In genomic region chr2:60552177-60552901, GRCm38 (mm10) we compare ENCODE assay signal across 8 mouse cellular contexts. TPM values are rescaled to one million over a fixed set of nuclear protein-coding genes. Genes with fewer than 3 reads are reported as not detected.
DNase-seq lines count a peak whose midpoint lies in the region; ATAC-seq lines count a peak whose summit lies in the region.

No protein-coding gene starts in this region.

- H3K27ac ChIP-seq in neural tube, embryonic 11.5 days (ENCODE audit: low read depth, low read length), result no peak overlapping the region
- no peak overlapping the region for H3K27ac ChIP-seq in liver, embryonic 11.5 days (ENCODE audit: low read depth, low read length)
- no peak overlapping the region for H3K27ac ChIP-seq in stomach, embryonic 15.5 days

- H3K9me3 ChIP-seq in neural tube, embryonic 11.5 days (ENCODE audit: control insufficient read depth, low read length), result no peaks in the 10 kb centered on the region
- H3K9me3 ChIP-seq in liver, embryonic 11.5 days (ENCODE audit: control insufficient read depth, low read length), result no peaks in the 10 kb centered on the region
- H3K9me3 ChIP-seq in stomach, embryonic 15.5 days, result no peaks in the 10 kb centered on the region

- H3K36me3 ChIP-seq in neural tube, embryonic 11.5 days (ENCODE audit: control insufficient read depth, insufficient read depth, low read length), result no peaks in the 10 kb centered on the region
- no peaks in the 10 kb centered on the region for H3K36me3 ChIP-seq in liver, embryonic 11.5 days (ENCODE audit: control insufficient read depth, insufficient read depth, low read length)
- H3K36me3 ChIP-seq in stomach, embryonic 15.5 days, result no peaks in the 10 kb centered on the region

- peak overlapping the region; percentile 84 for H3K4me2 ChIP-seq in neural tube, embryonic 11.5 days (ENCODE audit: low read depth)
- H3K4me2 ChIP-seq in liver, embryonic 11.5 days, result peak overlapping the region; percentile 86
- H3K4me2 ChIP-seq in stomach, embryonic 15.5 days, result peak overlapping the region; percentile 91

- ATAC-seq in neural tube, embryonic 11.5 days (ENCODE audit: insufficient read depth, low FRiP score, low TSS enrichment), result no peak
- no peak for ATAC-seq in liver, embryonic 11.5 days (replicated peaks; ENCODE audit: low FRiP score)
- no peak for ATAC-seq in stomach, embryonic 15.5 days (ENCODE audit: insufficient read depth, low FRiP score, low read depth)

- H3K9ac ChIP-seq in neural tube, embryonic 11.5 days (ENCODE audit: low read length), result no peak overlapping the region
- 0 out of 2 replicates have a peak overlapping the region, but pooled peaks have one; percentile 18 for H3K9ac ChIP-seq in liver, embryonic 11.5 days (ENCODE audit: low read depth, low read length)
- H3K9ac ChIP-seq in stomach, embryonic 15.5 days, result no peak overlapping the region

- 0 out of 2 replicates have a peak, but pooled peaks cover 2% of the 10 kb centered on the region for H3K27me3 ChIP-seq in neural tube, embryonic 11.5 days (ENCODE audit: control insufficient read depth, insufficient read depth, low read length)
- H3K27me3 ChIP-seq in liver, embryonic 11.5 days (replicated peaks; ENCODE audit: control insufficient read depth, insufficient read depth, low read length), result no peaks in the 10 kb centered on the region; the same call in 1 of the 2 replicates
- no peaks in the 10 kb centered on the region for H3K27me3 ChIP-seq in stomach, embryonic 15.5 days (replicated peaks)

- peak; percentile 21 to 27 for DNase-seq in cerebellum, postnatal 14 days
- DNase-seq in cerebellum, adult 9-10 months, result no peak
- no peak for DNase-seq in neural tube, embryonic 11.5 days (ENCODE audit: low spot score)
- no peak for DNase-seq in neural tube, embryonic 10.5 days (ENCODE audit: extremely low spot score, low spot score)
- no peak for DNase-seq in liver, embryonic 11.5 days (ENCODE audit: low spot score)
- no peak for DNase-seq in layer of hippocampus, adult 18-20 months (ENCODE audit: low spot score in 2 of 2)
- DNase-seq in adrenal gland, adult 8-10 months, result no peak

- peaks cover 8% of the 10 kb centered on the region; the same call in 1 of the 2 replicates for H3K4me1 ChIP-seq in neural tube, embryonic 11.5 days (ENCODE audit: control insufficient read depth, insufficient read depth, low read length)
- peaks cover 5% of the 10 kb centered on the region for H3K4me1 ChIP-seq in liver, embryonic 11.5 days (replicated peaks; ENCODE audit: control insufficient read depth, insufficient read depth, low read length)
- peaks cover 10% of the 10 kb centered on the region; the same call in 1 of the 2 replicates for H3K4me1 ChIP-seq in stomach, embryonic 15.5 days

- H3K4me3 ChIP-seq in neural tube, embryonic 11.5 days (ENCODE audit: low read depth, low read length), result peak overlapping the region; percentile 42; the same call in 1 of the 2 replicates
- peak overlapping the region; percentile 43 for H3K4me3 ChIP-seq in liver, embryonic 11.5 days (ENCODE audit: low read depth, low read length)
- H3K4me3 ChIP-seq in stomach, embryonic 15.5 days (replicated peaks), result peak overlapping the region; percentile 47

- 26% methylated on average over 21 of the region's 21 CpGs for WGBS in neural tube, embryonic 11.5 days
- 42% methylated on average over 21 of the region's 21 CpGs for WGBS in liver, embryonic 11.5 days
- 40% methylated on average over 21 of the region's 21 CpGs for WGBS in stomach, embryonic 15.5 days

RNA-seq across cellular contexts. Expression of gene Pla2r1, which starts 0.8 kb away (rescaled TPM):
- 0.87 and 1.0 TPM in 2 replicates for polyA plus RNA-seq in neural tube, embryonic 11.5 days (2014; fragmentation: Nextera tagmentation; extraction: Ambion mirVana)
- polyA plus RNA-seq in liver, embryonic 11.5 days (2014; fragmentation: Nextera tagmentation; extraction: Ambion mirVana), result 0.55 and 0.58 TPM in 2 replicates
- polyA plus RNA-seq in stomach, embryonic 15.5 days (2015; fragmentation: Nextera tagmentation; extraction: Ambion mirVana), result 1.7 and 1.9 TPM in 2 replicates
- 1 to 10 TPM in 1 of 2 experiments, under 1 TPM in 1; 0.25 to 1.1 TPM for total RNA-seq in layer of hippocampus, adult 18-20 months (2021)
- total RNA-seq in adrenal gland, adult 8-10 months (2022), result 10 to 100 TPM in 1 of 4 experiments, 1 to 10 TPM in 3; 3.9 to 12.5 (median 6.5) TPM

Comparison
In these comparisons a context has a peak if more than half of its experiments do, and no peak if none do; other contexts are left out.
1. DNase-seq: peak in cerebellum, postnatal 14 days (2 of 2); none in cerebellum, adult 9-10 months (single experiment), neural tube, embryonic 11.5 days (single experiment), neural tube, embryonic 10.5 days (single experiment), liver, embryonic 11.5 days (single experiment), layer of hippocampus, adult 18-20 months (0 of 2) and adrenal gland, adult 8-10 months (single experiment).
2. Peak in every context shown above with its lines, with median percentiles within 50 percentile points of each other: H3K4me2 ChIP-seq and H3K4me3 ChIP-seq.